Mouse (Mus musculus) R1 (cell line): ENCODE measurements at regions not wholly inside any gene's neighbourhood (a gene's known extent, or its start where the extent isn't known, plus 50 kb on each side); places are given as distances from the start of the nearest gene placed in this dataset.

ENCODE experiments used
- DNase-seq: peaks from one replicate; pipeline ENCODE4 v3.0.0-alpha.2; 2018; ENCODE audit warnings: low read depth, low spot score

DNA sequence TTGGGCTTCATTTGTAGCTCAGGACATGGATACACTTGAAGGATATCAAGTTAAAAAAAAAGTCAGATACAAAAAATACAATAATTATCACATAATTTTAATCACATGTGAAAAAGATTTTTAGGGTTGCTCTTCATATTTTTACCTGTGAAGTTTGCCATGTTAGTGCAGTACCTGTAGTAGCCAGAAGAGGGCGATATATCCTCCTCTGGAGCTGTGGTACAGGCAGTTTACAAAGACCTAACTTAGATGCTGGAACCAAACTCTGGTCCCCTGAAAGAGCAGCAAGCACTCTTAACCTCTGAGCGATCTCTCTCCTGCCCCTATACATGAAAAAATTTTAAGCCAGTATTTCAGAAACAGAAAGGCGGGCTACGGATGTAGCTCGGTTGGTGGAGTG is 153.0 kb upstream of the Cdh5 start:
- DNase-seq, result peak; percentile 38

DNA sequence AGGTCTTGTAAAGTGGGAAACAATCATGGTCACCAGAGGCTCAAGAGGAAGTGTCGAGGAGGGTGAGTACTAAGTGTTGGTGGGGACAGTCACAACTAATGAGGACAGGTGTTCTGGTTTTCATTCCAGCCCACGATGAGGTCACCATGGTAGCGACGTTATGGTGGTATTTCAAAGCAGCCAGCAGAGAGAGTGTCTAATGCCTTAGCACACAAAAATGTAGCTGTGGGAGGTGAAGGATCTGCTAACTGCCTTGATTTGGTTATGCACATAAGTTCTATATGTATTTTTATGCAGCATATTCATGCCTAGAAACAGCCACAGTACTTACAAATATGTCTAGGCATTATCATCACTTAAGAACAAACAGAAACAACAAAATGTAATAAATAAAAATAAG is 151.0 kb upstream of the Cdh5 start:
- DNase-seq, result no peak

DNA sequence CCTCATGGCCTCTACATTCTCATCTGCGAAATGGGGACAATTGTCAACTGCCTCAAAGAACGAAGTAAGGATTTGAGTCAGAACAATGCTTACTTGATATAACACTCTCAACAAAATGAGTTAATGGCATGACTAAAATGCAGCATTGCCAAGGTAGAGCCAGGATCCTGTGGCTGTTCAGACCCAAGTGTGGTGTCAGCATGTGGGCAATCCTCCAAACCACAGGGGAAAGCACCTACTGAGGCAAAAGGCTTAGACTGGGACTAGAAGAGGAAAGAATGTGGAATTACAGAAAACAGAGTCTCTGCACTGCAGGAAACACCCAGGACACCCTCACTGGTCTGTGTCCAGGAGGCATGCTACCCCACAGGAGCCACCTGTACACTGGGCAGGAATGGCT is 147.8 kb upstream of the Cdh5 start:
- DNase-seq, result no peak

DNA sequence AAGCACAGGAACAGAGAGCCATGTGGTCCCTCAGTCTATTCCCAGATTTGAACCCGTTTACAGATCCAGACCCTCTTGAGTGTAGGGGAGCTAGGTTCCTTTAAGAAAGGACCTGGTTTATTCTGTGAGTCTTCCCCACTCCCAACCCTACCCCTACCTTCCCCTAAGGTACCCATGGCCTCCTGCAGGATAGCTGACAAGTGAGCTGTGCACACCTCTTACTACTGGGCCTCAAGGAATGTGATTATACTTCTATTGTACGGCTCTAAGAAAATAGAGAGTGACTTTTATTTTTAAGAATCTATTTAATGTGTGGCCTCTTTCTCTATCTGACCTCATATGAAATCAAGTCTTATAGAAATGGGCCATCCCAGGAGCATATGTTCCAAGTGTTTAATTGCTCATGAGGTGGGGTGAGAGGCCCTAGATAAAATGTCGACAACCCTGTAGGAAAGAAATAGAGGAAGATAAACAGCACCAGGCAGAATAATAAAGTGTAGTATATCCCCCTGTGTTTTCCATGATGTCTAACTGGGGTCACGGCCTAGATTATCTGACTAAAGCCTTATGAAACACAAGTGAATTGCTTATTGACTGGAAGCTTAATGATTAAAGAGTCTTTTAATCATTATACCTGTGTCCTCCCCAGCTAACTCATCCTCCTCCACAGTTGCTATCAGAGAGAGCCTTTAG is 145.7 kb upstream of the Cdh5 start:
- no peak for DNase-seq

DNA sequence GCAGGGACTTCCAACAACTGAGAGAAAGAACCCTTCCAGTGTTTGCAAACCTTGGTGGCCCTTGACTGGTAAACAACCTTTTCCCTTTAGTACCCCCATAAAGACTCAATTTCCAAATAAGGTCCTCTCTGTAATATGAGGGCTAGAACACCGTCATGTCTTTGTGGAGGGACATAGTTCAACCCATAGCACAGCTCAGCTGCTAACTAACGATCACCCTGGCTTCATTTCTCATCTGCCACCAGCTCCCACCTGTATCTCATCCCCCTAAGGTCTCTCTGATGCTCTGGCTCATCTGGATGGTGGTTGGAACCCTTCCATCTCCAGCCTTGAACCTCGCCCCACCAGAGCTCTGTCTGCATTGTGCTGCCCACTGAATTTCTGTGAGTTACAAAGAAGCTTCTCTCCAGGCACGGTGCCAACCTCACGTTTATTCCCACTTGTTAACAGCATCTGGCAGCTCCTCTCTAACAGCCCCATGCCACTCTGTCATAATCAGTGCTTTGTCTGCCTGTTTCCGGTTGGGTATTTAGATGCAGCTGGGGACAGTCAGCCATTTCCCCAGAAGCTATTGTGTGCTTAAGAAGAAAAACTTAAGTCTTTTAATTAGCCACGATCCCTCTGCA is 137.0 kb upstream of the Cdh5 start:
- no peak for DNase-seq

DNA sequence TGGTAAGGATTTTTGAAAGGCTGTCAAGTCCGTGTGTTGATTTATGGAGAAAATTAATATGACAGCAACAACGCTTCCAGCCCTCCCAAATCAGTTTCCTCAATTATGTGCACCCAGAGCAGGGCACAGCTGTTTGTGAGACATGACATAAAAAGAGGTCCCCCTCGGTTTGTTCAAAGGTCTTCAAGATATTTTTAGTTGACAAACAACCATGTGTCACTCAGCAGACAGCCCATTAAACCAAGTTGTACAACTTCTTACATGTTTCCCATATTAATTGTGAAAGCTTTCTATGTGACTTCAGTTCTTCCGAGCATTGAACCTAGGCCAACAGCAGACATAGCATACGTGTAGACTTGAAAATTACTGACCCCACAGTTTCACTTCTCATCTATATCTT is 131.5 kb upstream of the Cdh5 start:
- no peak for DNase-seq

DNA sequence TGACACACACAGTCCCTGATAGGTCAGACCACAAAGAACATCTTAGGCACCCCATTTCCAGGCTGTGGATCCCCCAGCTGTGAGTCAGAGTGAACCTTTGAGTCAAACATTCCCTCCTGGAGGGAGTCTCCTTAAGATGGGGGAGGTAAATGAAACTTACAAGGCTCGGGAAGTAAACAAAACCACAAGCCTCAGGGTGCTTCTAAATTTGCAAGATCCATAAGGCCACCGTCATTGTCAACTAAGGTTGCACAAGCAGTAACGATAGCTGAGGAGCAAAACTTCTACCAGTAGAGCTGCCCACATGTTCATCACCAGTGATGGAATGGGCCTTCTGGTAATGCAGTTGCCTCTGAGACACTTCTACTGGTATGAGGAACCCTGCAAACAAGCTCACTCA is 130.9 kb upstream of the Cdh5 start:
- DNase-seq, result no peak

DNA sequence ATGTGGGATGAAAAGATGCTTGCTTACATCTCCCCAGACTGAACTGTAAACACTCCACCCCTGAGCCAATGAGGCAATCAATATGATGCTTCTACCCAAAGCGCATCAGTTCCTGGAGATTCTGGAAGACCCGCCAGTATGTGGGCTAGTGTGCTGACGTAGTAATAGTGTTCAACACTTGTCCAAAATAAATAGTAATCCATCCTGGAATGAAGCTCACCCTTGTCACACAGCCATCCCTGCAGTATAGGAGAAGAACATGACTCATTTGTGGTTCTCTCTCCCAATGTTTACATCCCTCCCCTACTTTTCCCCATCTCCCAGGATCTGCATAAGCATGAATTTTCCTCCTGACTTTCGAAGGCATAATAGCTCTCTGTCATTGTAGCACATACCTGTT is 130.5 kb upstream of the Cdh5 start:
- DNase-seq, result no peak

DNA sequence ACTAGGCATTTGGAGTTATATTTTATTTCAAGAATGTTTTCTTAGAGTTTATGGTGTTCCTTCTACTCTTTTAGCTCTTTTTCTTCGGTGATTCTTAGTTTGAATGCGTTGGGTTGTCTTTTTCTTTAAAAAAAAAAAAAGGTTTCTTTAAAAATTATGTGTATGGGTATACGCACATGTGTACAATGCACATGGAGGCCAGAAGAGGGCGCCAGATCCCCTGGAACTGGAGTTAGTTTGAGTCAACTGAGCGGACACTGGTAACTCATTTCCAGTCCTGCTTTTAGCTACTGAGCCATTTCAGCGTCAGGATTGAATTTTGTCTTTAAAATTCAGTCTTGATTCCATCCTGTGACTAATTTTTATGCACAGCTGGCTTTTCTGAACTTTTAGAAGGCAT is 124.9 kb upstream of the Cdh5 start:
- DNase-seq, result peak; percentile 38

DNA sequence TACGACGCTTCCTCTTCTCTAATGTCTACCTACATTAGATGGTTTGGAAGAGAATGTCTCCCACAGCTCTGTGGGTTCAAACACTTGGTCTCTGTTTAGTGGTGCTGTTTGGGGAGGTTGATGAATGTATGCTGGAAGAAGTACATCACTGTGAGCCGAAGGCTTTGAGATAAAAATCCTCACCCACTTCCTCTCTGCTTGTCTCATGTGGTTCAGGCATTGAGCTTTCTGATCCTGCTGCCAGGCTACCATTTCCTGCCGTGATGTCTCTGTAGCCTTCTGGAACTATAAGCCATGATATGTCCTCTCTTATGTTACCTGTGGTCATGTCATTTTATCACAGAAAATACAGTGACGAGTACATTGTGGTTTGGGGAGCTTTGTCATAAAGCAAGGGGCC is 122.5 kb upstream of the Cdh5 start:
- no peak for DNase-seq

DNA sequence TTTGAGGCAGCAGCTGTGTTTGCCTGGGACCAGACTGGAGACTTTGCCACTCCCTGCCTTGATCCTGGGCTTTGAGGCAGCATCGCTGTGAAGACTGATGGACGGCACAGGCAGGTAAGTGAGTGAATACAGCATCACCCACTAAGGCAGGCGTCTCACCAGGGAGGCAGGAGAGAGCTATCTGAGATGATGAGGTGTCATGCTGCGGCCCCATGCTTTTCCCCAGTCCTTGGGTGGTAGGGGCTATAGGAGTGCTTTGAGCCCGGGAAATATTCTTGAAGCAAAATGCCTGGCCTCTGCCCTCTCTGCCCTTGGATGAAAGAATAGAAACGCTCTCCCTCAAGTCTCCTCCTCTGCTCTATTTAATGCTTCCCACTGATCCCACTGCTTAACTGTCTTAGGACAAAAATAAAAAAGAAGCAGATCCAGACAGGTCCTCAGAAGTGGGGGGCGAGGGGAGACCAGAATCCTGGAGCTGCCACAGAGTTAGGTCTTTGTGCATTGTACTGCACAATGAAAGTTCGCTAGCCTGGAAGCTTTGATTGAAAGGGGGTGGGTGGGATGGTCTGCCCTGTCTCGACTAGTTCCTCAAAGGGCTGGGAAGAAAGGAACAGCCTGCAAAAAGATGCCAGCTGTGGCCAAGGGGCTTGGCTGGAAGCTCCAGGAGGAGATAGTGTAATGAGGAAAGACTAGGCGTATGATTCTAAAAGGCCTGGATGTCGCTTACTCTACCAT is 117.4 kb upstream of the Cdh5 start:
- no peak for DNase-seq

DNA sequence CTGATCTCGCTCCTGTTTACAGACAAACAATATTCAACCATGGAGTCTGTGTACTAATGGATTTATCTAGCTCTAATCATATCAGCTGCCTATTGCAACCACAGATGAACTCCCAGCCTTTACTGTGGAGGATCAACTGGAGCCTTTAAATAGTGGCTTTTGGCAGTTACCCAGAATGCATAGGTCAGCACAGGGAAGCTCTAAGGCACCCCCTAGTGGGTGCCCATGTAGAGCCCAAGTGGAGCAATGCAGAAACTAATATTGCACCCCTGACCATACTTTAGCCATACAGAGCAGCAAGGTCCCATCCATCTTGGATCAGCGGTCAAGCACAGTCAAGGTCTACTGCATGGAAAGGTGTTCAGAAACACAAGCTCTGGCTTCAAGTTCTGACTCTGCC is 115.8 kb upstream of the Cdh5 start:
- no peak for DNase-seq

DNA sequence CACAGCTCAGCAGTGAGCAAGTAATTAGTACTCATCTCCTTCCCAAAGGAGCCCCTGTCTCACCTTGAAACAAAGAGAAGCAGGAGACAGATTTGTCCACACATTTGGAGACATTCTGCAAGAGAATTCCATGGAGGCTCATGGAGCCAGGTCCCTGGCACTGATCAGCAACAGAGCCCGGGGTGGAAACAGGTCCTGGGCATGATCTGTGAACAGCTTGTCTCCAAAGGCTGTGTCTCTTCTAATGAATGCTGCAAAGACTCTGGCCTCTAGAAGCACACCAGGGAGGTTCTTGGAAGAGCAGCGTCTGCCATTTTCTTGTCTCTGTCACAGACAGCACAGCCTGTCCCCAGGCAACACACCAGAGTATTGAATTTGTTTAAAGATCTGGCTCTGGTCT is 107.5 kb upstream of the Cdh5 start:
- DNase-seq, result no peak

DNA sequence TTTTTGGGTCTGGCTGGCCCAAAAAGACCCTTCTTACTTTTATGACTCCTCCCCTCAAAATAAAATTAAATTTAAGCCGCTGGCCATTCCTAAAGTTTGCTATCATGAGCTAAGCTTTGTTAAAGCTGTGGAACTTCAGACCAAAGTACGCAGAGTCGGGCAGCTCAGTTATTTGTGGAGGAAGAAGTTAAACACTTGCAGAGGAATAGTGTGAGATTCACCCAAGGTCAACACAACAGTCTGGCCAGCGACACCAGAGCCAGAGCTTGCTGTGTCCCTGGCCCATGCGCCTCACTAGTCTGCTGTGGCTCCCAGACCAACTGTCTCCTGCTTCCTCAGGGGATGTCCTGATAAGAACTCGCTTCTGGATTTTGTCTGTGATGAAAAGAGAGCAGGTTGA is 103.3 kb upstream of the Cdh5 start:
- DNase-seq, result no peak

DNA sequence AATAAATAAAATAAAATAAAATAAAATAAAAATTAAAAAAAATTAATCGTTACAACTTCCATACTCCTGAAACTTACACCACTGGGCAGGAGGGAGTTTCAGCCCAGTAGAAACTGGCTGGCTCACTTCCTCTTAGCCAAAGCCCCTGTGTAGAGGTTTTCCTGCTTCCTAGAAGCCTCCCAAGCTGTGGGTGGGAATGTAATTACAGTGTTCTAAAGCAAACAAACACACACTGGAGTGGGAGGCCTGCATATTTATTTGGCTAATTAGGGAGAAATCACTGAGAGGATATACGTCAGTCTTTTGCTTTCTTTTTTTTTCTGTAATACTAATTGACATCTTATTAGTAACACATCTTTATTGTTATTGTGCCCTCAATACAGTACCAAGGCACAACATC is 94.2 kb upstream of the Cdh5 start:
- DNase-seq, result no peak

DNA sequence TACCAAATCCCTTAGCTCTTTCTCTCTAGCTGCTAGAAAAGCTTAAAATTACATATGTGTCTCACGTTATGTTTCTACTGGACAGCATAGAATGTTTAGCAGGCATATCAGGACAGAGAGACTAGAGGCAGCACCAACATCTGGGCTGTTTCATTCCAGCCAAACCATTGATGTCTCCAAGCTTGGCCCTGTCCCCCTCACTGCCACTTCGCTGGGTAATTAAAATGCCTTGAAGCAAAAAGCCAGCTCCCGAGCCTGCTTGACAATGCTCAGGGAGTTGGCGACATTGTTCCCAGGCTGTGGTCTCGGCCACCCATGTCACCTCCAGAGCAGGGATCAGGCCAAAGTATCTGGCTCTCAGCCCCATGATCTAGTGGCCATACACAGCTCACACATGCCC is 92.7 kb upstream of the Cdh5 start:
- no peak for DNase-seq

DNA sequence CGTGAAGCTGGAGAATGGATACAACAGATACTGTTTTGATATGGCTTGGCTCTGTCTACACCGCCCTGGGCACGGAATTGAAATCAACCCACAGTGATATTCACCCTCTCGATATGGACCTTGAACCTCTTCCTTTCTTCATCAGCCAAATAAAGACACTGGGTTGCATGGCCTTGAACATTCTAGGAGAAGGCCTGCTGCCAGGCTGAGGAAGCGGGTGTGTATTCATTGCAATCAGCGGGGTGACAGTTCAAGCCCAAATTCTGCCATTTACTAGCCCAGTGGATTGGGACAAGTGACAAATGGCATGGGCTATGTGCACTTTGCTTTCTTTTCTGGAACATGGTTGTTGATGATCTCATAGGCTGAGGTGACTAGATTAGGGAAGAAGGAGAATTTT is 92.1 kb upstream of the Cdh5 start:
- no peak for DNase-seq

DNA sequence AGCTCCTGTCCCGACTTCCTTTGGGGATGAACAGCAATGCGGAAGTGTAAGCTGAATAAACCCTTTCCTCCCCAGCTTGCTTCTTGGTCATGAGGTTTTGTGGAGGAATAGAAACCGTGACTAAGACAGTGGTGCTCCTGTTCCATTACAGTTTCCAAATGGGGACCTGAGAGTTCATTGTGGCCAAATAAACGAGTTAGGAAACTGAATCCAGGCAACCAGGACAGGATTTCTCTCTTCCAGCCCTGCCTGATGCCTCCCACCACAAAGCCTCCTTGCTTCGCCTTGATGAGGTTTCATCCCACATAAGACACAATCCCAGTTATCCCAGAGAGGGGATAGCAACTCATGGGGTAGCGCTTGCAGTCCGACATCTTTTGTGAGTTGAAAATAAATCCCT is 79.2 kb upstream of the Cdh5 start:
- no peak for DNase-seq

DNA sequence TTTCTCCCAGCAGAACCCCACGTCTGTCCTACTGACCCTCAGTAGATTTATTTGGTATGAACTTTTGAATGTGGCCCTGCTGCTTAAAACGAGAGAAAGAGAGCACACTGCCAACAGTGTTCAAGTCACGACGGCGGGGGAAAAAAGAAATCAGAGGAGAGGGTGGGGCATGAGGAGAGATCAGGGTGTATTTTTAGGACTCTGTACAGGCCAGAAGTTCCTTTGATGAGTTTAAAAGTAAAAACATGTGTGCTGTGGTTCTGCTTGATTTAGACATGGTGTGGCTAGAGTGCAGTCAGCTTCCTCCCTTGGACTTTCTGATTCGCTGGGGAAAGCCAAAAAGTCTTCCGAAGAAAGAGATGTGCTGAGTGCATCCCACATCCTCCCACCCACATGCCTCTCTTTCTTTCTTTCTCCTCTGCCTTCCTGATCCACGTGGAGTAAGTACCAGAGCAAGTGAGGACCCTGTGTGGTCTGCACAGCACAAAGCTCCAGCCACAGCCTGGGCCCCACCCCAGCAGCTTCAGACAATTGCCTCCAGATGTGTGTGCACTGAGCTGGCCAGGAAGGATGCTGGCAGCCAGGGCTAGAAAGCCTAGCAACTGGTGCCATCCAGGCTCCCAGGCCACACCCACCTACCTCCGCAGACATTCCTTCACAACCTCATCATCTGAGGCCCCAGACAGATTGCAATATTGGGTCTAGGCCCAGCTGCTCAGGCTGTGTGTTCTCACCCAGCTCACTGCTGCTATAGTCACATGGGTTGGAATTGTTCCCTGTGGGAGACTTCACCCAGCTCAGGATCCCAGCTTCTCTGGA is 78.5 kb upstream of the Cdh5 start:
- DNase-seq, result no peak

DNA sequence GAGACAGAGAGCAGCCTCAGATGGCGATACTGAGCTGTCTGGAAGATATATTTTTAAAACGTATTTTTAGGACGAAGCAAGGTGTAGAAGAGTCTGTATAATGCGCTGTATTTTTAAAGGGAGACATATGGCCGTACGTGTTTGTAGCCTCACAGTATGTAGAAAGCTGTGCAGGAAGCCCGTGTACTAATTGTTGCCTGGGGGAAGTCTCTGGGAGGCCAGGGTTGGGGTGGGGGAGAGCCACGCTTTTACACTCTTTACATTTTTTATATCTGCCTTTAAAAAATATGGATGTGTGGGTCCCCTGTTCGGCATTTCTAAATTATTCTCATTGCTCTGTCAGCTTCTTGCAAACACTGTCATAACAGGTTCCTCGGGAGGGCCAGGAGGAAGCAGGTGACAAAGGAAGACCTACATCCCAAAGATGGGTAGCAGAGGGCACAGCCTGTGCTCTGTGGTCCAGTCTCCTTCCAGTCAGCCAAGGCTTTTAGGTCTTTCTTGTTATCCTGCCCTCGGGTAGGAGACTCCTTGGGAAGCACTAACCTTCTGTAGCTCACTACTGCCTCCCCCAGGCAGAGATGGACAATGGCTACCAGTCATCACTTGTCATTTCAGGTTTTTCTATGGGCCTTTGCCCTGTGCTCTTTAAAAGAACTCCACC is 74.1 kb upstream of the Cdh5 start:
- peak; percentile 59 for DNase-seq

DNA sequence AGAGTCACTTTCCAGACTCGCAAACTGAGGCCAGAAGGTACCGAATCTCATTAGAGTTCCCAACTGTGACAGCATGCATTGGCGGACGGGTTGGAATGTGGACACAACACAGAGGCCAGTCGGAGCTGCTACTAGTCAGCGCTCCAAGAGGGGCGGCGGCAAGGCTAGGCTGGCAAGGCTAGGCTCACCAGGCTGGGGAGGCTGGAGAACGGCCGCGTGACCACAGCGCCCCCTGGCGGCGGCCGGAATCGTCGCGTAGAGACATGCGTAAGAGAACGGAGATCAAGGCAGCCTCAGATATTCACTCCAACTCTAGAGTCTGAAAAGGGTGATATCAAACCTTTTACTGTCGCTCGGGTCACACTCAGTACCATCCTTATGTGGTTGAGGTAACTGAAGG is 72.8 kb upstream of the Cdh5 start:
- peak; percentile 49 for DNase-seq

DNA sequence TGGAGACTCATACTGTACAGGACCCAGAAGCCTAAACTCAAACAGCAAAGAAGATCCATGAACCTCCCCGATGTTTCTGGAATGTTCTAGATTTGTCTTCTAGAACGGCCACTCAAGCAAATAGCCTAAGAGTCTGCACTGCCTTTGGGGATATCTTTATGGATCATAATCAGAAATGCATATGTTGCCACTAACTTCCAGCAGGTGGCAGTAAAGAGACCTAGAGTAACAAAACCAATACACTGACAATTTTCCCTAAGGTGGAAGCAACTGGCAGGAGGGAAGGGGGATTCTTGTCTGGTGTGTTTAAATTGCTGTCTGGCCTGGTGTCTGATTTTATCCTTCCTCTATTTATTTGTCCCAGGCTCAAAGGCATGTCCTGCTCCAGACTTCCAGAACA is 69.2 kb upstream of the Cdh5 start:
- DNase-seq, result peak; percentile 46
